Mouse (Mus musculus) thymus, adult 2 months (tissue): Measurements from ENCODE around the gene Prr12. TPM values are rescaled to one million over a fixed set of nuclear protein-coding genes. Genes with fewer than 3 reads are reported as not detected.
A peak's percentile ranks its signal among the peaks of the same experiment; 100 is the strongest.

Source experiments
- DNase-seq: peaks from one replicate; pipeline ENCODE4 v3.0.0; 2021
- H3K27ac ChIP-seq: fragments of 200-500 bp; 2 replicates; pipeline ENCODE4 v1.5.1; 2012; ENCODE audit warnings: low read length, control low read depth; ENCODE audit not compliant: control insufficient read depth, insufficient read depth
- H3K27me3 ChIP-seq: fragments of 200-500 bp; 2 replicates; pipeline ENCODE4 v1.6.1; 2012; ENCODE audit warnings: mild to moderate bottlenecking, low read length, moderate library complexity, mixed read lengths; ENCODE audit not compliant: control insufficient read depth, insufficient read depth
- H3K36me3 ChIP-seq: fragments of 200-500 bp; 2 replicates; pipeline ENCODE4 v1.6.1; 2012; ENCODE audit warnings: mild to moderate bottlenecking, low read length, moderate library complexity; ENCODE audit not compliant: control insufficient read depth, insufficient read depth
- H3K4me1 ChIP-seq: fragments of 200-500 bp; replicated peaks from 2 replicates; pipeline ENCODE4 v1.6.1; 2012; ENCODE audit warnings: low read length; ENCODE audit not compliant: control insufficient read depth, insufficient read depth
- H3K4me3 ChIP-seq: fragments of 200-500 bp; 2 replicates; pipeline ENCODE4 v1.5.1; 2012; ENCODE audit warnings: mild to moderate bottlenecking, low read length, control low read depth, moderate library complexity; ENCODE audit not compliant: control insufficient read depth, insufficient read depth
- CTCF ChIP-seq: fragments of 200-500 bp; IDR thresholded peaks from 2 replicates; pipeline ENCODE4 v1.5.1; 2012; ENCODE audit warnings: mild to moderate bottlenecking, control low read depth, low read length, moderate library complexity, borderline replicate concordance; ENCODE audit not compliant: control insufficient read depth, poor library complexity, insufficient read depth; ENCODE audit errors: extremely low read depth
- POLR2A ChIP-seq: fragments of 200-500 bp; IDR thresholded peaks from 2 replicates; pipeline ENCODE4 v1.6.1; 2012; ENCODE audit warnings: mild to moderate bottlenecking, low read length, control low read depth, moderate library complexity; ENCODE audit not compliant: control insufficient read depth, poor library complexity, insufficient read depth; ENCODE audit errors: extremely low read depth
- WGBS: fragments of 180-500 bp; shearing (Covaris S2); methylation state at CpG from one replicate; pipeline ENCODE4 v1.1.7; 2018; 5-methylcytosine and 5-hydroxymethylcytosine counted together
- polyA plus RNA-seq: library from polyadenylated mRNA; depleted of rRNA; stranded (reverse); fragments of >200 nt; gene quantifications from 2 replicates; pipeline ENCODE4 v1.2.3, GENCODE M21; 2012

The Prr12 gene
- polyA plus RNA-seq, 1 experiment = 32.7 TPM

- H3K4me3 ChIP-seq = no peak overlapping the region
- DNase-seq = no peak
- no peaks in the 10 kb centered on the region for H3K4me1 ChIP-seq
- TF ChIP-seq POLR2A (no peak), CTCF (no peak)
- H3K27ac ChIP-seq = no peak overlapping the region
- H3K27me3 ChIP-seq = no peaks in the 10 kb centered on the region
- WGBS = 89% methylated on average over 6 of the region's 6 CpGs
- peaks cover 63% of the 10 kb centered on the region for H3K36me3 ChIP-seq
Measured at GRCm38 (mm10) chr7:45005321-45005992, 47.2 kb downstream of the Prr12 start.

GRCm38 (mm10) chr7:45004546-45004945 lies 48.1 kb downstream of the Prr12 start:
- no peak for DNase-seq
- H3K4me1 ChIP-seq = peaks cover 2% of the 10 kb centered on the region; the same call in 1 of the 2 replicates
- TF ChIP-seq POLR2A (no peak), CTCF (no peak)
- H3K27ac ChIP-seq = no peak overlapping the region
- WGBS = 72% methylated on average over 3 of the region's 3 CpGs
- H3K4me3 ChIP-seq = no peak overlapping the region
- peaks cover 63% of the 10 kb centered on the region for H3K36me3 ChIP-seq
- H3K27me3 ChIP-seq = no peaks in the 10 kb centered on the region

- Histone ChIP-seq H3K27me3 (no peaks in the 10 kb centered on the region), H3K36me3 (peaks cover 57% of the 10 kb centered on the region), H3K4me3 (no peak overlapping the region), H3K27ac (no peak overlapping the region), H3K4me1 (peaks cover 11% of the 10 kb centered on the region)
- TF ChIP-seq POLR2A (no peak), CTCF (no peak)
- DNase-seq = no peak
- 90% methylated on average over 7 of the region's 7 CpGs for WGBS
Measured at GRCm38 (mm10) chr7:45002440-45002839, 50.2 kb downstream of the Prr12 start.

- TF ChIP-seq POLR2A = no peak
- TF ChIP-seq CTCF = no peak; the same call in 1 of the 2 replicates
- peaks cover 20% of the 10 kb centered on the region for H3K4me1 ChIP-seq
- no peak for DNase-seq
Measured at GRCm38 (mm10) chr7:45000539-45001114, 52.1 kb downstream of the Prr12 start.

GRCm38 (mm10) chr7:44999753-45000152 lies 52.9 kb downstream of the Prr12 start:
- 89% methylated on average over 11 of the region's 11 CpGs for WGBS
- DNase-seq = no peak
- Histone ChIP-seq H3K4me3 (no peak overlapping the region), H3K27ac (no peak overlapping the region), H3K36me3 (peaks cover 41% of the 10 kb centered on the region), H3K27me3 (no peaks in the 10 kb centered on the region), H3K4me1 (peaks cover 20% of the 10 kb centered on the region)
- no peak for TF ChIP-seq CTCF
- TF ChIP-seq POLR2A = no peak

More at GRCm38 (mm10) chr7:45000539-45001114, 52.1 kb downstream of the Prr12 start:
- no peak overlapping the region for H3K4me3 ChIP-seq
- WGBS = 94% methylated on average over 21 of the region's 21 CpGs
- H3K36me3 ChIP-seq = peaks cover 41% of the 10 kb centered on the region
- no peaks in the 10 kb centered on the region for H3K27me3 ChIP-seq
- H3K27ac ChIP-seq = no peak overlapping the region

GRCm38 (mm10) chr7:44998501-44998955 lies 54.2 kb downstream of the Prr12 start, which contains the start of gene Bcl2l12:
Gene Bcl2l12 (minus strand): TSS chr7:44998712.
- H3K27ac ChIP-seq = peak within 1 kb of the TSS; percentile 81
- peaks cover 20% of the 10 kb centered on the region for H3K4me1 ChIP-seq
- WGBS = under 1% methylated on average over 18 of the region's 18 CpGs
- TF ChIP-seq CTCF (no peak), POLR2A (no peak)
- no peaks in the 10 kb centered on the region for H3K27me3 ChIP-seq
- peak within 1 kb of the TSS; percentile 53 for H3K4me3 ChIP-seq
- peaks cover 37% of the 10 kb centered on the region for H3K36me3 ChIP-seq
- no peak for DNase-seq
